Mouse (Mus musculus) midbrain, embryonic 13.5 days (tissue): ENCODE results near the gene Tuba8. TPM values are rescaled to one million over a fixed set of nuclear protein-coding genes. Genes with fewer than 3 reads are reported as not detected.
A peak's percentile ranks its signal among the peaks of the same experiment; 100 is the strongest.

Experiments used
- ATAC-seq: fragments of 200-750 bp; cut with Nextera tagmentation; 2 replicates; pipeline ENCODE4 v1.8.0; 2017; ENCODE audit warnings: mild to moderate bottlenecking, moderate TSS enrichment, moderate library complexity
- H3K27ac ChIP-seq: fragments of 300-500 bp; sonication (generic); 2 replicates; pipeline ENCODE4 v1.5.1; 2015; ENCODE audit warnings: inconsistent platforms, mild to moderate bottlenecking, moderate library complexity
- H3K27me3 ChIP-seq: fragments of 300-500 bp; sonication (generic); 2 replicates; pipeline ENCODE4 v1.6.1; 2015; ENCODE audit warnings: mild to moderate bottlenecking, inconsistent platforms
- H3K36me3 ChIP-seq: fragments of 300-500 bp; sonication (generic); 2 replicates; pipeline ENCODE4 v1.6.1; 2015; ENCODE audit warnings: mild to moderate bottlenecking, inconsistent platforms
- H3K4me1 ChIP-seq: fragments of 300-500 bp; sonication (generic); replicated peaks from 2 replicates; pipeline ENCODE4 v1.6.1; 2015; ENCODE audit warnings: inconsistent platforms
- H3K4me2 ChIP-seq: fragments of 300-500 bp; sonication (generic); replicated peaks from 2 replicates; pipeline ENCODE4 v1.6.1; 2015; ENCODE audit warnings: moderate library complexity, mild to moderate bottlenecking, inconsistent platforms
- H3K4me3 ChIP-seq: fragments of 300-500 bp; sonication (generic); replicated peaks from 2 replicates; pipeline ENCODE4 v1.5.1; 2015; ENCODE audit warnings: mild to moderate bottlenecking, inconsistent platforms
- H3K9ac ChIP-seq: fragments of 300-500 bp; sonication (generic); replicated peaks from 2 replicates; pipeline ENCODE4 v1.6.1; 2015; ENCODE audit warnings: mild to moderate bottlenecking, inconsistent platforms
- H3K9me3 ChIP-seq: fragments of 300-500 bp; sonication (generic); 2 replicates; pipeline ENCODE4 v1.6.1; 2016; ENCODE audit warnings: mild to moderate bottlenecking, inconsistent platforms
- WGBS: fragments of 180-500 bp; shearing (Covaris S2); methylation state at CpG from one replicate; pipeline ENCODE4 v1.1.7; 2015; 5-methylcytosine and 5-hydroxymethylcytosine counted together
- polyA plus RNA-seq: library from polyadenylated mRNA; unstranded; fragments of >200 nt; fragmentation: Nextera tagmentation; extraction: Ambion mirVana; gene quantifications from 2 replicates; pipeline ENCODE4 v1.2.1, GENCODE M21; 2015

Gene Tuba8
- polyA plus RNA-seq, 1 experiment from 2014 or later: 0.15 TPM

DNA sequence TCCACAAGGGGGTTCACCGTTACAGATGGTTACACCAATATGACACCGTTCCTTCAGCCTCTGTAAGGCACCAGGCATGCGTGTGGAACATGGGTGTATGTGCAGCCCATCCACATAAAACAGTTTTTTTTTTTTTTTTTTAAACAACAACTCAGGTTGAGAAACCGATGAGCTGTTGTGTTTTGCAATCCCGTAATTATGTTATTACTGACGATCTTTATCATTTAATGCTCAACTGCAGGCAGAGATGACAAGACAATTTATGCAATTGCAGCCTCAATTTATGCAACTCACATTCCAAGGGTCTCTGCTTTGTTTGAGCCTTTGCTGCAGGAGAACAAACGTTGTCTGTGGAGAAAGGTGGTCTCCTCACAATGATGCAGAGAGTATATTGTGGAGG is 30.6 kb upstream of the Tuba8 start:
- Histone ChIP-seq H3K36me3 (no peaks in the 10 kb centered on the region), H3K9ac (no peak overlapping the region), H3K27me3 (no peaks in the 10 kb centered on the region), H3K4me3 (no peak overlapping the region), H3K27ac (no peak overlapping the region), H3K4me1 (peaks cover 21% of the 10 kb centered on the region), H3K4me2 (no peak overlapping the region), H3K9me3 (no peaks in the 10 kb centered on the region)
- ATAC-seq: no peak
- 74% methylated on average over 7 of the region's 7 CpGs for WGBS

- Histone ChIP-seq H3K9ac (peak within 1 kb of the TSS; percentile 78), H3K27me3 (no peaks in the 10 kb centered on the region), H3K9me3 (no peaks in the 10 kb centered on the region), H3K4me2 (peak within 1 kb of the TSS; percentile 78), H3K4me1 (peaks cover 29% of the 10 kb centered on the region), H3K27ac (peak within 1 kb of the TSS; percentile 76), H3K36me3 (peaks cover 17% of the 10 kb centered on the region), H3K4me3 (peak within 1 kb of the TSS; percentile 72)
- ATAC-seq: peak; percentile 93
- 1% methylated on average over 32 of the region's 32 CpGs for WGBS
Measured at GRCm38 (mm10) chr6:121183414-121184173, 26.9 kb upstream of the Tuba8 start, which contains the start of gene Pex26. Gene Pex26, plus strand, starts transcription at chr6:121183667.

- WGBS: 3% methylated on average over 35 of the region's 35 CpGs
- H3K4me1 ChIP-seq: peaks cover 29% of the 10 kb centered on the region
- peak; percentile 53 for ATAC-seq
- peak overlapping the region; percentile 78 for H3K9ac ChIP-seq
- H3K27me3 ChIP-seq: no peaks in the 10 kb centered on the region
- H3K9me3 ChIP-seq: no peaks in the 10 kb centered on the region
- H3K27ac ChIP-seq: peak overlapping the region; percentile 76; the same call in 1 of the 2 replicates
- peak overlapping the region; percentile 78 for H3K4me2 ChIP-seq
- peak overlapping the region; percentile 72 for H3K4me3 ChIP-seq
- peaks cover 22% of the 10 kb centered on the region for H3K36me3 ChIP-seq
Measured at GRCm38 (mm10) chr6:121184198-121185140, 26.0 kb upstream of the Tuba8 start.

GRCm38 (mm10) chr6:121185232-121185631 is 25.3 kb upstream of the Tuba8 start:
- Histone ChIP-seq H3K27ac (no peak overlapping the region), H3K27me3 (no peaks in the 10 kb centered on the region), H3K4me2 (peak overlapping the region; percentile 78), H3K4me1 (peaks cover 29% of the 10 kb centered on the region), H3K4me3 (peak overlapping the region; percentile 72), H3K9ac (peak overlapping the region; percentile 10; the same call in 1 of the 2 replicates), H3K36me3 (peaks cover 29% of the 10 kb centered on the region), H3K9me3 (no peaks in the 10 kb centered on the region)
- WGBS: 86% methylated on average over 8 of the region's 8 CpGs
- ATAC-seq: no peak

- Histone ChIP-seq H3K9me3 (no peaks in the 10 kb centered on the region), H3K4me2 (no peak overlapping the region), H3K27me3 (no peaks in the 10 kb centered on the region), H3K27ac (no peak overlapping the region), H3K4me3 (no peak overlapping the region), H3K9ac (no peak overlapping the region), H3K36me3 (peaks cover 76% of the 10 kb centered on the region), H3K4me1 (peaks cover under 1% of the 10 kb centered on the region; the same call in 1 of the 2 replicates)
- no peak for ATAC-seq
- 91% methylated on average over 11 of the region's 11 CpGs for WGBS
Measured at GRCm38 (mm10) chr6:121191261-121192009, 19.1 kb upstream of the Tuba8 start.

GRCm38 (mm10) chr6:121194061-121194955 is 16.2 kb upstream of the Tuba8 start:
- no peak overlapping the region for H3K27ac ChIP-seq
- no peak overlapping the region for H3K4me2 ChIP-seq
- ATAC-seq: peak; percentile 30; the same call in 1 of the 2 replicates
- H3K9ac ChIP-seq: no peak overlapping the region
- no peaks in the 10 kb centered on the region for H3K4me1 ChIP-seq
- peaks cover 60% of the 10 kb centered on the region for H3K36me3 ChIP-seq
- H3K27me3 ChIP-seq: no peaks in the 10 kb centered on the region
- no peaks in the 10 kb centered on the region for H3K9me3 ChIP-seq
- whole genome bisulfite sequencing: 35% methylated on average over 13 of the region's 13 CpGs
- no peak overlapping the region for H3K4me3 ChIP-seq

DNA sequence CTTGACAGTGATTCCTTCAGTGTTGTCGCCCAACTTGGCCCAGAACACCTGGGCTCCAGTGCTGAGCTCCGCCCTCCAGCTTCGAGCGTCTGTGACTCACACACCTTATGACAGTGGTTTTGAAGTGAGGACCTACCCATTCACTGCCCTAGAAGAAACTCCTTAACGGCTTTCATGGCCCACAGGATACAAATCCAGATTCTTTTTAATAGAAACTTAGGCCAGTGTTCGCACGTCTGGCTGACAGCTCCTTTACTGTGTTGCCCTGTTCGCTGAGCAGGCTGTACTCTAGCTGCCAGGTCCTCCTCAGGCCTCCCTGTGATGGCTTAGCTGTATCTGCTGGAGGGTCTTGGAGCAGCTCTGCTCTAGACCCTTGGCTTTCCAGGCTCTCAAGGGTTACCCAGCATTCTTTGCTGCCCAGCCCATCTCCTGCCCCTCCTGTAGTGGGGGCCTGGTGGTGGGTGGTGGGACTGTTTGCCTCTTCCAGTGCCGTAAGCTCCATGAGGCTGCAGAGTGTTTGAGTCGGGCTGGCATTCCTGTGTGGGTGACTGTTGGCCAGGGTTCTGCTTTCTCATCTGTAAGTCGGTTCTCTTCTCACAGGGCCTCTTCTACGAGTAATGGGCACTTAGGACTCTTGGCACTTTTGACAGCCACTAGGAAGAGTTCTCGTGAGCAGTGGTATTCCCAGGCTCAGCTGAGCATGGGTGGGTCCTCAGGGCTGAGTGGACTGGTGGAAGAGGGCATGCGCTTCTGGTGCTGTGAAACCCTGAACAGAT is 15.4 kb upstream of the Tuba8 start:
- Histone ChIP-seq H3K9me3 (no peaks in the 10 kb centered on the region), H3K4me1 (no peaks in the 10 kb centered on the region), H3K27ac (no peak overlapping the region), H3K36me3 (peaks cover 54% of the 10 kb centered on the region), H3K27me3 (no peaks in the 10 kb centered on the region), H3K4me2 (no peak overlapping the region), H3K9ac (no peak overlapping the region), H3K4me3 (no peak overlapping the region)
- no peak for ATAC-seq
- WGBS: 87% methylated on average over 14 of the region's 14 CpGs

- H3K4me3 ChIP-seq: no peak overlapping the region
- no peaks in the 10 kb centered on the region for H3K27me3 ChIP-seq
- H3K9ac ChIP-seq: no peak overlapping the region
- H3K9me3 ChIP-seq: no peaks in the 10 kb centered on the region
- H3K4me2 ChIP-seq: no peak overlapping the region
- H3K27ac ChIP-seq: no peak overlapping the region
- H3K36me3 ChIP-seq: peaks cover 35% of the 10 kb centered on the region
- 70% methylated on average over 9 of the region's 9 CpGs for WGBS
- no peak for ATAC-seq
- H3K4me1 ChIP-seq: no peaks in the 10 kb centered on the region
Measured at GRCm38 (mm10) chr6:121197807-121198365, 12.6 kb upstream of the Tuba8 start.

DNA sequence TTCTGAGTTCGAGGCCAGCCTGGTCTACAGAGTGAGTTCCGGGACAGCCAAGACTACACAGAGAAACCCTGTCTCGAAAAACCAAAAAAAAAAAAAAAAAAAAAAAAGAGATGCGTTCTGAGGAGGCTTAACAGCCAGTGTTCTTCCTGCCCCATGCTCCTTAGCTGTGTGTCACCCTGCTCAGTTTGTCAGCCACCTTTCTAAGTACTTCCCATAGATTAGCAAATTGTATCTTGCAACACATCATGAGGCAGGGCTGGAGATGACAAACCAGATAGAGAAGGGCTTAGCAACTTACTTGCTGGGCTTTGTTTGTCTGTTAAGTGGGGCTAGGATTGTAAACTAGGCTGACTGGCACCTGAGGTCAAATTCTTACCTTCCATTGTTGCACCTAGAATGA is 10.0 kb upstream of the Tuba8 start:
- Histone ChIP-seq H3K4me2 (no peak overlapping the region), H3K4me3 (no peak overlapping the region), H3K36me3 (peaks cover 12% of the 10 kb centered on the region; the same call in 1 of the 2 replicates), H3K27me3 (no peaks in the 10 kb centered on the region), H3K27ac (no peak overlapping the region), H3K9ac (no peak overlapping the region), H3K4me1 (no peaks in the 10 kb centered on the region), H3K9me3 (no peaks in the 10 kb centered on the region)
- 89% methylated on average over 4 of the region's 4 CpGs for WGBS
- ATAC-seq: no peak

- no peaks in the 10 kb centered on the region for H3K27me3 ChIP-seq
- ATAC-seq: no peak
- 80% methylated on average over 5 of the region's 5 CpGs for WGBS
- no peak overlapping the region for H3K4me2 ChIP-seq
- 0 out of 2 replicates have a peak, but pooled peaks cover 1% of the 10 kb centered on the region for H3K36me3 ChIP-seq
- no peak overlapping the region for H3K9ac ChIP-seq
- H3K4me1 ChIP-seq: no peaks in the 10 kb centered on the region
- H3K27ac ChIP-seq: no peak overlapping the region
- no peaks in the 10 kb centered on the region for H3K9me3 ChIP-seq
- no peak overlapping the region for H3K4me3 ChIP-seq
Measured at GRCm38 (mm10) chr6:121202026-121202425, 8.5 kb upstream of the Tuba8 start.
